Mouse (Mus musculus) adrenal gland, postnatal 10 days (tissue): Measurements from ENCODE around the gene Ugt2b35. TPM values are rescaled to one million over a fixed set of nuclear protein-coding genes. Genes with fewer than 3 reads are reported as not detected.
"Not testable (repeated sequence)": the region's sequence is repeated elsewhere in the genome, so short reads cannot be mapped to it uniquely, and the experiment has no call there.

Experiments
- DNase-seq: peaks from one replicate; pipeline ENCODE4 v3.0.0; 2021; ENCODE audit warnings: mixed read lengths
- long read RNA-seq, 2 experiments: library from polyadenylated mRNA; stranded (forward); transcript quantifications; one replicate each; pipeline ENCODE4 v2.0.0; 2021
- total RNA-seq, 2 experiments: library from RNA; stranded (reverse); gene quantifications; 2 replicates each; pipeline ENCODE4 v1.2.3; 2021

Ugt2b35 gene
- 1 to 10 TPM; 3.9 to 7.4 TPM for total RNA-seq
- long read RNA-seq, experiment 1, transcript Ugt2b35-201 (6 exons, 3,359 nt), result major isoform, 5 of 5 reads
- long read RNA-seq, experiment 1, partial matches to known transcripts, result 0 of 5 reads
- long read RNA-seq, experiment 1, other reads (novel, unspliced or antisense), result 0 of 5 reads
- long read RNA-seq, experiment 2, result 0 reads

GRCm38 (mm10) chr5:87000395-87001073, at the start of gene Ugt2b35:
TSS of gene Ugt2b35 (plus strand) at chr5:87000860.
- no peak for DNase-seq

- DNase-seq, result no peak
These were observed 40.2 kb upstream of the Ugt2b35 start for GRCm38 (mm10) chr5:86960504-86960903.

DNA sequence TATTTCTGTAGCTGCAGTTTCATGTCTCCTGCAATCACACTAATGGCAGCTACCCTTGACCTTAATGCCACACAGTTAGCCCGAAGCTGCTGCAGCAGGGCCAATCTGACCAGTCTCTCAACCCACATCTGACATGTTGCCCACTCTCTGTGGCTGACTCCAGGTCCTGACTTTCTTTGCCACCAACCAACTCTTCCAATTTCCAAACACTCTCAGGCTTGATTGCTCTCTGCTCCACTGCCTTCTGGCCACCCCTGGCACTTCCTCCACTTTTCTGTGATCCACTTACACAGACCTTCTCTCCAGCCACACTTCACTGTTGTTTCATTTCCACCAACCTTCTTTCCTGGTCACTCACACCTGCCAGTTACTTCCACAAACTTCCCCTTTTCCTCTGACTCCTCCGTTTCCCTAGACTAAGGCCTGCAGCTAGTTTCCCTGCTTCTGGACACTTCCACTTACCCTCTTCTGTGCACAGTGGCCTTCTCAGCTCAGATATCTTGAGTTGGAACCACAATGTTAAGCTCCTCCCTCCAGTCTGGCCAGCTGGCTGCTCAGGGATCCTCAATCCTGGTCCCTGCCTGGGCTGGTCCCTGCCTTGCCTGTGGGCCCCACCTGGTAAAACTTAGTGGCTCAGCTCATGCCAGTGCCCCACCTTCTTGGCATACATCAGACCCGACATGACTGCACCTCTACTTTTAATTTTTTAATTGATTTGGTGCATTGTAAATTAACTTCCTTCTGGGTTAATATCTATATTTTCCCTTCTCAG, 38.9 kb upstream of the Ugt2b35 start:
- peak; percentile 25 for DNase-seq

- DNase-seq, result not testable (repeated sequence)
These were observed 37.8 kb upstream of the Ugt2b35 start for GRCm38 (mm10) chr5:86962849-86963248.

- DNase-seq, result not testable (repeated sequence)
These were observed 33.4 kb upstream of the Ugt2b35 start for GRCm38 (mm10) chr5:86967271-86967670.

- DNase-seq, result no peak
These were observed 4.1 kb downstream of the Ugt2b35 start for GRCm38 (mm10) chr5:87004735-87005134.

DNA sequence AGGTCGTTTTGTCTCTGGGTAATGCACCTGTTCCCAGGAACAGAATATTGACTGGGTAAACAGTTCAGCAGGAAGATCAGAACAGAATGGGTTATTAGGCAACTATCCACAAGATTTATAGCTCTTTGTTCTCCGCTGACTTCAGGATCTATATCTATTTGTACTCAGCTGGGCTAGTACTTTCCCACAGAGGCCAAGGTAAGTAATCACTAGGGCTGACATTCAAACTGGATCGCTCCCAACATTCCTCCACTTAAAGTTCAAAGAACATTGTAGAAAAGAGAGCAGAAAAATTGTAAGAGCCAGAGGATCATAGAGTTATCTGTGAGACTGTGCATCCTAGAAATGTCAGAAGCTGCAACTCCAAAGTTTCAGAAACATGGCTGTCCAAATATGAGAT, 14.8 kb downstream of the Ugt2b35 start:
- DNase-seq, result no peak

GRCm38 (mm10) chr5:87027359-87027758, 26.7 kb downstream of the Ugt2b35 start:
- no peak for DNase-seq

DNA sequence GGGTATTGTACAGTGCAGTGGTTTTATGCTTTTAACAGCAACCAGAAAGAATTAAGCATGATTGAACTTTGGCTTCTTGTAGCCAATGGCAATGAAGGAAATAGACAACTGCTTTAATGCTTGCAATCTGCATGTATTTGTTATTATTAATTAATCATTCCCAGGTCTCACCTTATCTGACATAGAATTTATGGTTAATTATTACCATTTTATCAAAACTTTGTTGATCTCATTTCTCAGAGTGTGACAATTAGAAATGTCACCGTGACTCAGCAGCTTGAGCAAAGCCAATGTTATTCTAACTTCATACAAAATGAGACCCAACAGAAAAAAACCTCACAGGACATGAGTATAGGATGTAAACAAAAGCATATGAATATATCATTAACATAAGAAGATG, 30.0 kb downstream of the Ugt2b35 start:
- DNase-seq, result no peak

Other genes with a start within 250 kb of the Ugt2b35 start
- 10 to 100 TPM; 52.7 to 54.9 TPM for gene Ythdc1, start 196.6 kb upstream of the Ugt2b35 start, total RNA-seq
- 10 to 100 TPM; 12.1 to 24.2 TPM for gene Ugt2b34, start 93.9 kb upstream of the Ugt2b35 start, total RNA-seq
- 10 to 100 TPM in 1 of 2 experiments, 1 to 10 TPM in 1; 8.2 to 18.2 TPM for gene Ugt2b1, start 74.3 kb upstream of the Ugt2b35 start, total RNA-seq
- 10 to 100 TPM; 19.0 to 40.9 TPM for gene Ugt2b36, start 91.7 kb downstream of the Ugt2b35 start, total RNA-seq
- gene Ugt2b5, start 139.5 kb downstream of the Ugt2b35 start, total RNA-seq, result 10 to 100 TPM; 11.3 to 22.5 TPM